Mouse (Mus musculus): ENCODE results near the gene Fry. TPM values are rescaled to one million over a fixed set of nuclear protein-coding genes. Genes with fewer than 3 reads are reported as not detected.

Fry gene
- polyA plus RNA-seq, 1 experiment from 2014 or later = 4.1 TPM

- Histone ChIP-seq H3K36me3 (no peaks in the 10 kb centered on the region), H3K4me1 (no peaks in the 10 kb centered on the region), H3K9ac (no peak overlapping the region), H3K27ac (no peak overlapping the region), H3K4me3 (no peak overlapping the region), H3K27me3 (replicated peaks) (no peaks in the 10 kb centered on the region), H3K4me2 (no peak overlapping the region), H3K9me3 (replicated peaks) (no peaks in the 10 kb centered on the region)
- WGBS (ENCODE audit: insufficient replicate concordance) = 72% methylated on average over 5 of the region's 5 CpGs
- ATAC-seq = no peak
Measured at GRCm38 (mm10) chr5:150325411-150325810, 207.0 kb downstream of the Fry start.

GRCm38 (mm10) chr5:150328686-150329085 is 210.2 kb downstream of the Fry start:
- H3K27ac ChIP-seq = no peak overlapping the region
- no peak overlapping the region for H3K4me2 ChIP-seq
- no peak overlapping the region for H3K9ac ChIP-seq
- no peak overlapping the region for H3K4me3 ChIP-seq
- no peak for ATAC-seq
- H3K27me3 ChIP-seq (replicated peaks) = no peaks in the 10 kb centered on the region
- H3K36me3 ChIP-seq = no peaks in the 10 kb centered on the region
- H3K4me1 ChIP-seq = peaks cover 12% of the 10 kb centered on the region
- 78% methylated on average over 6 of the region's 6 CpGs for WGBS (ENCODE audit: insufficient replicate concordance)
- H3K9me3 ChIP-seq (replicated peaks) = no peaks in the 10 kb centered on the region

DNA sequence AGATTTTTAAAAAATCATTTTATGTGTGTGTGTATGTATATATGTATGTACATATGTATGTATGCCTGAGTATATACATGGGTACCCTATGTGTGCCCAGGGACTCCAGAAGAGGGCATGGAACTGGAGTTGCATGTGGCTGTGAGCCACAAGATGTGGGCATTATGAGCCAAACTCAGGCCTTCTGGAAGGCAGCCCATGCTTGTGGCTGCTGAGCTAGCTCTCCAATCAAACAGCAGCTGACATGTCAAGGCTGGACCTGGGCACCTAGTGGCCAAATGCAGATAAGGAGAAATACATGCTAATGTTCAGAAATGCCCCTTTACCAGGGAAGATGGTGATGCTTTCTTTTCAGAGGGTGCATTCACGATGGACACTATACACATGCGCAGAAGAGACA is 213.4 kb downstream of the Fry start:
- H3K4me2 ChIP-seq = no peak overlapping the region
- H3K27me3 ChIP-seq (replicated peaks) = no peaks in the 10 kb centered on the region
- H3K9me3 ChIP-seq (replicated peaks) = no peaks in the 10 kb centered on the region
- no peak overlapping the region for H3K27ac ChIP-seq
- no peak overlapping the region for H3K9ac ChIP-seq
- 70% methylated on average over 2 of the region's 2 CpGs for WGBS (ENCODE audit: insufficient replicate concordance)
- ATAC-seq = no peak
- H3K4me1 ChIP-seq = peaks cover 14% of the 10 kb centered on the region
- H3K36me3 ChIP-seq = no peaks in the 10 kb centered on the region
- H3K4me3 ChIP-seq = no peak overlapping the region

DNA sequence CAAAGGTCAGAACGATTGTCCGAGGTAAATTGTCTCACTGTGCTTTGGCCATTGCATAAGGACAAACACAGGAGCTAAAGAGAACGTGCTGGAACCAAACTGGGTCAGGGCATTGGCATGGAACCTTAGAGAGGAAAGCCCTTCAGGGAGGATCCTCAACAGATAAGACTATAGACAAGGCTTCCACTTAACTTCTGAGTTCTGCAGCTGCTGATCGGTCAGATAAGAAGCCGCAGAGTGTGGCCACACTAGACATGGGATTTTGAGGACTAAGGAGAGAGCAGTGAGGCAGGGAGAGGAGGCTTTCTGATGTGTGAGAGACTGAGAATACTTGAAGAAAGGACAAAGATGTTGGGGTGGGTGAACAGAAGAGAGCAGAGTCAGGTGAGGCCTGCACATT is 214.4 kb downstream of the Fry start:
- Histone ChIP-seq H3K27me3 (replicated peaks) (no peaks in the 10 kb centered on the region), H3K4me2 (no peak overlapping the region)

DNA sequence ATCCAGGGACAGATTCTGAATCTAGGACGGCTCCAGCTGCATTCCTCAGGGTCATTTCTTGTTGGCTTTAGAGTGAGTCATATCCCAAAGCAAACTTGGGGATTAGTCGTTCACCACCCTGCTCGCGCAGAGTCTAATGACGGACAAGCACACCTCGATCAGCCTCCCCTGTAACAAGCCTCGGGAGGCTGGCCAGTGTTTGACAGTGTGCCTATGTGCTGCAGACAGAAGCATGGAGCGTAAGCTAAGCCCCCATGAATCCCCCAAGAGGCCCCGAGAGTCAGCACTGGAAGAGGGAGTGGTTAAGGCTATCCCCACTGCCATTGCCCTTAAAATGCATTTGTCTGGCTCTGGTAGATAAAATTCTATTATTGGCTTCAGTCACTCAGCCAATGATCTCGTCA is 214.9 kb downstream of the Fry start:
- WGBS (ENCODE audit: insufficient replicate concordance) = 54% methylated on average over 10 of the region's 10 CpGs
- peak; percentile 54; the same call in 1 of the 2 replicates for ATAC-seq
- Histone ChIP-seq H3K4me1 (peaks cover 14% of the 10 kb centered on the region), H3K27me3 (replicated peaks) (no peaks in the 10 kb centered on the region), H3K27ac (no peak overlapping the region), H3K9me3 (replicated peaks) (no peaks in the 10 kb centered on the region), H3K4me2 (no peak overlapping the region), H3K36me3 (no peaks in the 10 kb centered on the region), H3K4me3 (no peak overlapping the region), H3K9ac (no peak overlapping the region)

More for the DNA sequence above, 214.4 kb downstream of the Fry start:
- Histone ChIP-seq H3K27ac (no peak overlapping the region), H3K4me3 (no peak overlapping the region), H3K36me3 (no peaks in the 10 kb centered on the region), H3K4me1 (peaks cover 14% of the 10 kb centered on the region), H3K9me3 (replicated peaks) (no peaks in the 10 kb centered on the region), H3K9ac (no peak overlapping the region)
- 26% methylated on average over 5 of the region's 5 CpGs for WGBS (ENCODE audit: insufficient replicate concordance)
- peak; percentile 40; the same call in 1 of the 2 replicates for ATAC-seq

DNA sequence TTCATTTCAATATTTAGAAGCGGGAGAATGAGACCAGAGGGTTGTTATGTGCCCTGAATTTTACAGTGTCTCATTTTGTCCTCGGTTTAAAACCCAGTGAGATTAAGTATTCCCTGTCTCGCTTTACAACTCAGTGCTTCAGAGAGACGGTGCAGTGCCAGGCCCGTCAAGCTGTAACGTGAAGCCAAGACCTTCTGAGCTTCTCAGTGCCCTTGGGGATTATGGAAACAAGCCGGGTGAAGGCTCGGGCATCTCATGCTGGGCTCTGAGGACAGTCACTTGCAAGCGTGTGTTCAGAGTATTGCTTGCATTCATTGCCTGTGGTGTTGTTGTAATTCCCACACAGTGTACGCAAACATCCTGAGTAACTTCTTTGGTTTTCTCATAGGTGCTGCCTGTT is 218.0 kb downstream of the Fry start:
- Histone ChIP-seq H3K36me3 (no peaks in the 10 kb centered on the region), H3K9me3 (replicated peaks) (0 out of 2 replicates have a peak, but pooled peaks cover 3% of the 10 kb centered on the region), H3K27ac (no peak overlapping the region), H3K9ac (no peak overlapping the region), H3K4me2 (no peak overlapping the region), H3K4me1 (peaks cover 14% of the 10 kb centered on the region), H3K4me3 (no peak overlapping the region), H3K27me3 (replicated peaks) (no peaks in the 10 kb centered on the region)
- 70% methylated on average over 10 of the region's 10 CpGs for WGBS (ENCODE audit: insufficient replicate concordance)
- ATAC-seq = no peak

DNA sequence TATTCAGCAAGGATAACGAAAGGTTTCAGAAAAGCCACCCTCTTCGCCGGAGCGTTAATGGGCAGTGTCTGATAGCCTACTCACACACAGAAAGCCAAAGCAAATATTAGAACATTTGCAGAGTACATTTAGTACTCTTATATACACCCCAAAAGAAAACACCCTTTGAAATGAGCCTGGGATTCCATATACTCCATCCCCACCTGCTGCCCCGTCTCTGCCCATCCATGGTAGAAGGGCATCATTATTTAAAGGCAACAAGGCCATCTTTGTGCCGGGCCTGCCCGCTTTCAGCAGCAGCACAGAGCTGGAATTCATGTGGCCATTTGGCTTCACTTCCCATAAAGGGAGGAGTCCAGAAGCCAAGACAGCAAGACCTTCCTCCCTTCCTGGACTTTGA is 219.3 kb downstream of the Fry start:
- Histone ChIP-seq H3K27ac (no peak overlapping the region), H3K4me3 (no peak overlapping the region), H3K9me3 (replicated peaks) (peaks cover 3% of the 10 kb centered on the region; the same call in 1 of the 2 replicates), H3K9ac (no peak overlapping the region), H3K36me3 (no peaks in the 10 kb centered on the region), H3K4me2 (no peak overlapping the region), H3K27me3 (replicated peaks) (no peaks in the 10 kb centered on the region), H3K4me1 (peaks cover 11% of the 10 kb centered on the region)
- WGBS (ENCODE audit: insufficient replicate concordance) = 72% methylated on average over 7 of the region's 7 CpGs
- ATAC-seq = no peak

DNA sequence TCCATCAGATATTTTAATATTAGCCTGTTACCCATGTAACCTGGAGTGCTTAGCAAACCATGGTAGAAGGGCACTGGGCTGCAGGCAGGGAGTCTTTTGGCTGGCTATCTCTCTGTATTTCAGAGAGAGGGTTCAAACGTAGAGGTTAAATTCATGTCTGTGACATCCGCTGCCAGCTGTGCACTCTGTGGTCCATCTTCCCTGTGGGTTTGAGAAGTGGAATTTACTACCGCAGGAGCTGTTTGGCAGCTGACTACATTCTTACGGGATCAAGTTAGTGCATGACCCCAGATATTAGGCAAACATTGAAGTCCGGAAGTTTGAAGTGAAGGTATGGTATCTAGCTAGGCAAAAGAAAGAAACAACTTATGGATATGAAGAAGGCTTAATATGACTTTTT is 222.5 kb downstream of the Fry start:
- no peaks in the 10 kb centered on the region for H3K36me3 ChIP-seq
- WGBS (ENCODE audit: insufficient replicate concordance) = 69% methylated on average over 5 of the region's 5 CpGs
- no peak overlapping the region for H3K4me2 ChIP-seq
- no peak overlapping the region for H3K4me3 ChIP-seq
- H3K4me1 ChIP-seq = no peaks in the 10 kb centered on the region
- peaks cover 3% of the 10 kb centered on the region; the same call in 1 of the 2 replicates for H3K9me3 ChIP-seq (replicated peaks)
- ATAC-seq = no peak
- H3K27ac ChIP-seq = no peak overlapping the region
- H3K27me3 ChIP-seq (replicated peaks) = no peaks in the 10 kb centered on the region
- no peak overlapping the region for H3K9ac ChIP-seq

GRCm38 (mm10) chr5:150342139-150342538 is 223.7 kb downstream of the Fry start:
- no peak overlapping the region for H3K4me2 ChIP-seq
- H3K4me3 ChIP-seq = no peak overlapping the region
- H3K4me1 ChIP-seq = no peaks in the 10 kb centered on the region
- H3K27me3 ChIP-seq (replicated peaks) = no peaks in the 10 kb centered on the region
- H3K9me3 ChIP-seq (replicated peaks) = peaks cover 3% of the 10 kb centered on the region; the same call in 1 of the 2 replicates
- 70% methylated on average over 3 of the region's 3 CpGs for WGBS (ENCODE audit: insufficient replicate concordance)
- H3K9ac ChIP-seq = no peak overlapping the region
- no peaks in the 10 kb centered on the region for H3K36me3 ChIP-seq
- no peak overlapping the region for H3K27ac ChIP-seq
- ATAC-seq = no peak

DNA sequence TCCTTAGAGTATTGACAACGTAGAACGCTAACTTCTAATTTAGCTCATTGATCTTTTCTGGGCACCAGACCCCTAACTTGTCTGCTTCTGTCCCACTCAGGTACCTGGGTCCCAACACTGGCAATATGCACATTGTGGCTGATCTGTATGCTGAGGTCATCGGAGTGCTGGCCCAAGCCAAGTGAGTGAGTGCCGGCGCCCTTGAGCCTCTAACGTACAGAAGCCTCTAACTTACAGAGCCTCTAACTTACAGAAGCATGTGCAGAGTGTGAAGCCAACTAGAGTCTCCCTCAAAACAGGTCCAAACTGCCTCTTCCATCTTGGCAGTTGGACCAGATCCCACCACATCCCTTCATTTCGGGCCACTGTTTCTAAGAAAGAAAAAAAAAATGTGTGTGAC is 227.5 kb downstream of the Fry start:
- 83% methylated on average over 7 of the region's 7 CpGs for WGBS (ENCODE audit: insufficient replicate concordance)
- Histone ChIP-seq H3K9me3 (replicated peaks) (peaks cover 3% of the 10 kb centered on the region), H3K4me3 (no peak overlapping the region)

GRCm38 (mm10) chr5:150346378-150346777 is 227.9 kb downstream of the Fry start:
- H3K9me3 ChIP-seq (replicated peaks) = peaks cover 3% of the 10 kb centered on the region

More for the DNA sequence above, 227.5 kb downstream of the Fry start:
- Histone ChIP-seq H3K27ac (no peak overlapping the region), H3K9ac (no peak overlapping the region), H3K27me3 (replicated peaks) (no peaks in the 10 kb centered on the region), H3K36me3 (no peaks in the 10 kb centered on the region), H3K4me1 (no peaks in the 10 kb centered on the region), H3K4me2 (no peak overlapping the region)
- no peak for ATAC-seq

DNA sequence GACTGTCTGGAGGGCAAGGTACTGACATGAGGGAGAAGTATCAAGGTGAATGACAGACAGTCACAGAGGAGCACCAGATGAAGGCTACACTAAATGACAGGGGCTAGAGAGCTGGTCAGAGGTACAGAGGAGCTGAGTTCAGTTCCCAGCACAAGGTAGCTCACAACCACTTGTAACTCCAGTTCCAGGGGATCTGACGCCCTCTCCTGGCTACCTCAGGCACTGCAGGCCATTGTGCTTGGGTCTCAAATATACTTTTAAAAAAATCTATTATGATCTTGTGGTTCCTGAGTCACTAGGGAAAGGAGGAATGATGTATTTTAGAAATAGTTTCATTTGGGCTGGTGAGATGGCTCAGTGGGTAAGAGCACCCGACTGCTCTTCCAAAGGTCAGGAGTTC is 229.4 kb downstream of the Fry start:
- Histone ChIP-seq H3K27me3 (replicated peaks) (no peaks in the 10 kb centered on the region), H3K9ac (no peak overlapping the region), H3K9me3 (replicated peaks) (peaks cover 3% of the 10 kb centered on the region; the same call in 1 of the 2 replicates), H3K36me3 (no peaks in the 10 kb centered on the region), H3K4me2 (no peak overlapping the region), H3K4me1 (no peaks in the 10 kb centered on the region), H3K4me3 (no peak overlapping the region), H3K27ac (no peak overlapping the region)
- no peak for ATAC-seq
- 65% methylated on average over 2 of the region's 2 CpGs for WGBS (ENCODE audit: insufficient replicate concordance)

More at GRCm38 (mm10) chr5:150346378-150346777, 227.9 kb downstream of the Fry start:
- Histone ChIP-seq H3K4me3 (no peak overlapping the region), H3K27me3 (replicated peaks) (no peaks in the 10 kb centered on the region), H3K4me2 (no peak overlapping the region), H3K27ac (no peak overlapping the region), H3K9ac (no peak overlapping the region), H3K4me1 (no peaks in the 10 kb centered on the region), H3K36me3 (no peaks in the 10 kb centered on the region)
- ATAC-seq = no peak
- whole genome bisulfite sequencing (ENCODE audit: insufficient replicate concordance) = 78% methylated on average over 4 of the region's 4 CpGs

- no peak overlapping the region for H3K9ac ChIP-seq
- H3K27me3 ChIP-seq (replicated peaks) = no peaks in the 10 kb centered on the region
- 55% methylated on average over 1 of the region's 1 CpGs for WGBS (ENCODE audit: insufficient replicate concordance)
- no peaks in the 10 kb centered on the region for H3K4me1 ChIP-seq
- H3K4me3 ChIP-seq = no peak overlapping the region
- H3K36me3 ChIP-seq = no peaks in the 10 kb centered on the region
- no peak for ATAC-seq
- H3K9me3 ChIP-seq (replicated peaks) = peaks cover 3% of the 10 kb centered on the region; the same call in 1 of the 2 replicates
- H3K4me2 ChIP-seq = no peak overlapping the region
- no peak overlapping the region for H3K27ac ChIP-seq
Measured at GRCm38 (mm10) chr5:150348302-150348701, 229.9 kb downstream of the Fry start.

All from liver, embryonic 12.5 days (tissue).